Mouse (Mus musculus) brown adipose tissue, adult 24 weeks (tissue): ENCODE measurements around the gene Arfgap3. TPM values are rescaled to one million over a fixed set of nuclear protein-coding genes. Genes with fewer than 3 reads are reported as not detected.

ENCODE experiments used
- H3K27ac ChIP-seq: fragments of 200-500 bp; replicated peaks from 2 replicates; pipeline ENCODE4 v1.5.1; 2012; ENCODE audit warnings: low read depth, mild to moderate bottlenecking, low read length
- H3K4me1 ChIP-seq: fragments of 200-500 bp; 2 replicates; pipeline ENCODE4 v1.6.1; 2012; ENCODE audit warnings: low read length, mixed read lengths; ENCODE audit not compliant: control insufficient read depth, insufficient read depth, insufficient read length
- H3K4me3 ChIP-seq: fragments of 200-500 bp; 2 replicates; pipeline ENCODE4 v1.5.1; 2012; ENCODE audit warnings: low read depth, mild to moderate bottlenecking, low read length, moderate library complexity; ENCODE audit not compliant: insufficient read depth
- polyA plus RNA-seq: library from polyadenylated mRNA; stranded (reverse); fragments of >200 nt; gene quantifications from 2 replicates; pipeline ENCODE4 v1.2.4, GENCODE M21; 2012; ENCODE audit not compliant: missing spikeins, insufficient read depth, insufficient read length

Gene Arfgap3
- polyA plus RNA-seq, 1 experiment: 12.2 TPM

DNA sequence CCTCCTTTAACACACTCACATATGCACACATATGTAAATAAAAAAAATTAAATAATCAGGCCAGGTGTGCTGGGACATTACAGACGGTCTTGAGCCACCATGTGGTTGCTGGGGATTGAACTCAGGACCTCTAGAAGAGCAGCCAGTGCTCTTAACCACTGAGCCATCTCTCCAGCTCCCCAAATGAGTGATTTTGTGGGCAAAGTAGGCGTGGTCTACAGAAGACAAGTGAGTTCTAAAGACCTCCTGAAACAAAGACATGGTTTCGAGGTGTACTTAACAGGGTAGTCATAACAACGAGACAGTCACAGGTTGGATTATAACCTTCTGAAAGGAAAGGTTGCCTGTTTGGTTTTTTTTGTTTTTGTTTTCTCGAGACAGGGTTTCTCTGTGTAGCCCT is 86.6 kb downstream of the Arfgap3 start:
- Histone ChIP-seq H3K4me3 (no peak overlapping the region), H3K4me1 (no peaks in the 10 kb centered on the region)

GRCm38 (mm10) chr15:83257906-83258305 is 92.1 kb downstream of the Arfgap3 start:
- Histone ChIP-seq H3K27ac (no peak overlapping the region), H3K4me3 (no peak overlapping the region), H3K4me1 (no peaks in the 10 kb centered on the region)

More for the DNA sequence above, 86.6 kb downstream of the Arfgap3 start:
- no peak overlapping the region for H3K27ac ChIP-seq

GRCm38 (mm10) chr15:83256491-83256890 is 93.6 kb downstream of the Arfgap3 start:
- Histone ChIP-seq H3K4me3 (no peak overlapping the region), H3K27ac (no peak overlapping the region), H3K4me1 (no peaks in the 10 kb centered on the region)

- H3K4me3 ChIP-seq: no peak overlapping the region
- no peaks in the 10 kb centered on the region for H3K4me1 ChIP-seq
- no peak overlapping the region for H3K27ac ChIP-seq
Observed at GRCm38 (mm10) chr15:83255944-83256343, 94.1 kb downstream of the Arfgap3 start.

- Histone ChIP-seq H3K4me3 (no peak overlapping the region), H3K27ac (no peak overlapping the region), H3K4me1 (no peaks in the 10 kb centered on the region)
Observed at GRCm38 (mm10) chr15:83255191-83255782, 94.8 kb downstream of the Arfgap3 start.

DNA sequence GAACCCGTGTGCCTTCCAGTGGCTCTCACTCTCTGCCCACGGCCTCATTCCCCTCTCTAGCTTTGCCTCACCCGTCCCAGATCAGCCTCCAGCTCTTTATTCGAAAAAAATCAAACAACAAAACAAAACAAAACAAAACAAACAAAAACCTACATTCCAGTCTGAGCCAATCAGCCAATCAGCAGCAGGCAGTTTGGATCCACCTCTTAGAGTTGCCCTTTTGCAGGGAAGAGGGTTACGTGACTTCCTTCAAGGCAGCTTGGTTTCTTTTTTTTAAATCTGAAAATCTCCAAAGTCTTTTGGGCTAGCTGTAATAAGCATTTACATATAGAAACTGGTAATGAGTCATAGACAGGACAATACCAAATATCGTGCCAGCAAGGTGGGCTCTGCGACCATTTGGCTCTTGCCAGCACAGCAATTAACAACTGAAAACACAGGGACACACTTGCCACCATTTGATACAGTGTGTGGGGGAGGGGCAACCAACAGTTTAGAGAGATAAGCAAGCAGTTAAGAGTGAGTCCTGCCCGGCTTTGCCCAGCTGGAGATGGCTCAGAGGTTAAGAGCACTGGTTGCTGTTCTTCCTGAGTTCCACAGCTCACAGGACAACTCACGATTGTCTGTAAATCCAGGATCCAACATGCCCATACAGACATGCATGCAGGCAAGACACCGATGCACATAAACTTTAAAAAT is 95.5 kb downstream of the Arfgap3 start:
- Histone ChIP-seq H3K4me3 (no peak overlapping the region), H3K27ac (no peak overlapping the region), H3K4me1 (no peaks in the 10 kb centered on the region)

- no peak overlapping the region for H3K27ac ChIP-seq
- H3K4me3 ChIP-seq: no peak overlapping the region
- no peaks in the 10 kb centered on the region for H3K4me1 ChIP-seq
Observed at GRCm38 (mm10) chr15:83252060-83252459, 98.0 kb downstream of the Arfgap3 start.

- H3K4me3 ChIP-seq: peak within 1 kb of the TSS; percentile 69
- H3K4me1 ChIP-seq: no peaks in the 10 kb centered on the region
- H3K27ac ChIP-seq: peak within 1 kb of the TSS; percentile 19; the same call in 1 of the 2 replicates
Observed at GRCm38 (mm10) chr15:83251176-83252004, 98.7 kb downstream of the Arfgap3 start, which contains the start of gene A4galt. Gene A4galt, minus strand, starts transcription at chr15:83251774.

DNA sequence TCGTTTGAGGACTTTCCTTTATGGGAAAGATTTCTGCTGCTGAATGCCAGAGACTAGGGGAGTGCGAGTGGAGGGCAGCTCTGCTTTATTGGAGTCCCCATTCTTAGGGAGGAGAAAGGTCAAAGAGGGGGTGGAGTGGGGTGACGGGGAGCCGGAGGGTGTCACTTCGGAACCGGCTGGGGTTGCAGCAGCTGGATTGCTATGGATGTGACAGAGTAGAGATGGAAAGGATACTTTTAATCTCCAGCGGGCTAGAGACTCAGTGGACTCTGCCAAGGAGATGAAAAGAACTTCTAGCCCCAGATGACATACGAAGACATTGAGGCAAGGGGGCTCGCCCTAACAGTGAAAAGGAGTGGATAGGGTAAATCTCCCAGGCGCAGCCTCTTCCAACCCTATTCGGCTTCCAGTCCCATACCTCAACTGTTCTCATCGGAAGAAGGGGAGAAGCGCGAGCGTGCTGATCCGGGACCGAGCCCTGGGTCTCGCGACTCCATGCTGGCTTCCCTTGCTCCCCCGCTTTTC is 99.3 kb downstream of the Arfgap3 start:
- H3K27ac ChIP-seq: no peak overlapping the region
- no peaks in the 10 kb centered on the region for H3K4me1 ChIP-seq
- peak overlapping the region; percentile 69 for H3K4me3 ChIP-seq

Other genes with a start within 250 kb of the Arfgap3 start
- 14.4 and 18.3 TPM in 2 replicates for gene Rrp7a, start 227.4 kb downstream of the Arfgap3 start, polyA plus RNA-seq
- gene Poldip3, start 200.9 kb downstream of the Arfgap3 start, polyA plus RNA-seq: 14.0 and 18.5 TPM in 2 replicates
- 84.4 and 166 TPM in 2 replicates for gene Cyb5r3, start 177.7 kb downstream of the Arfgap3 start, polyA plus RNA-seq
- 2.9 TPM in 2 replicates for gene A4galt, start 98.5 kb downstream of the Arfgap3 start, polyA plus RNA-seq
- 42.5 and 50.0 TPM in 2 replicates for gene Pacsin2, start 114.4 kb upstream of the Arfgap3 start, polyA plus RNA-seq
- gene Ttll1, start 160.6 kb upstream of the Arfgap3 start, polyA plus RNA-seq: 6.0 and 7.2 TPM in 2 replicates
- 4.1 TPM in 1 of 2 replicates, not detected in the other for gene Bik, start 176.6 kb upstream of the Arfgap3 start, polyA plus RNA-seq
- 723 and 770 TPM in 2 replicates for gene Tspo, start 213.3 kb upstream of the Arfgap3 start, polyA plus RNA-seq
- 29.1 and 29.6 TPM in 2 replicates for gene Mcat, start 213.5 kb upstream of the Arfgap3 start, polyA plus RNA-seq
- gene Ttll12, start 244.9 kb upstream of the Arfgap3 start, polyA plus RNA-seq: 7.0 and 7.7 TPM in 2 replicates